Mouse (Mus musculus) lung, postnatal 4 days (tissue): ENCODE measurements around the gene Cib3.

Source experiments
- DNase-seq, 2 experiments: peaks; one replicate each; pipeline ENCODE4 v3.0.0; 2021

Cib3 gene

DNA sequence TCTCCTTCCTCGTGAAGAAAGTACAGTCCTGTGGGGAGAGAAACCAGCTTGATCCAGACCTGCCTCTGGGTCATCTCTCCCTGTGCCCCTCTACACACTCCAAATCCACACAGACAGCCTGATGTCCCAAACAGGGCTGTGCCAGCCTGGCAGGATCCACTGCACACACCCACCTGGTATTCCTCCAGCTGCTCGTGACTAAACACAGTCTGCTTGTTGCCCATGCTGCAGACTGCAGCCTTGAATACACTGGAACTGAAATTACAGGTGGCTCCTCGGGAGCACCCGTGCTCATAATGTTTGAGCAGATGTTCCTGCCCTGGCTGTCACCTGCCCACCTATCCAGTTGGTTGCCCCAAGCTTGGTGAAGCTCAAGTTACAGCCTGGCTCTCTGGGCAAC lies at the start of gene Cib3:
TSS of gene Cib3 (minus strand) at position 87 of the 400 bp plus-strand sequence.
- DNase-seq, result no peak

GRCm38 (mm10) chr8:72261872-72262271 lies 49.2 kb upstream of the Cib3 start:
- peak; percentile 41 to 50 for DNase-seq

- no peak for DNase-seq
Measured at GRCm38 (mm10) chr8:72261431-72261830, 48.8 kb upstream of the Cib3 start.

DNA sequence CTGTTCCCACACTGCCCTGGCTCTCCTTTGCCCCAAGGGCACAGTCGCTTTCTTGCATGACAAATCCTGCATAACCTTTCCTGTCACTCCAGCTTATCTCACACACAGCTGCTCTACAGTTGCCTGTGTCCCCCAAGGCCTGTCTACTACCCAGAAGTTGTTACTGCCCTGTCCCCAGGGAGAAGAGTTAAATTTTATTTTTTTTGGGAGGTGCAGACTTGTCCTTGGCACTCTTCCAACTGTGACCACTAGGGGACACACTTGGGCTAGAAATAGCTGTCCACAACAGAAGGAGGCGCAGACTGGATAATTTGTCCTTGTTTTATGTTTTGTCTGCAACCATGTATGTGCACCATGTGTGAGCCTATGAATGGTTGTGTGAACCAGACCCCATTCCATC lies 48.4 kb upstream of the Cib3 start:
- DNase-seq, result peak in 1 of 2 experiments; percentile 78

DNA sequence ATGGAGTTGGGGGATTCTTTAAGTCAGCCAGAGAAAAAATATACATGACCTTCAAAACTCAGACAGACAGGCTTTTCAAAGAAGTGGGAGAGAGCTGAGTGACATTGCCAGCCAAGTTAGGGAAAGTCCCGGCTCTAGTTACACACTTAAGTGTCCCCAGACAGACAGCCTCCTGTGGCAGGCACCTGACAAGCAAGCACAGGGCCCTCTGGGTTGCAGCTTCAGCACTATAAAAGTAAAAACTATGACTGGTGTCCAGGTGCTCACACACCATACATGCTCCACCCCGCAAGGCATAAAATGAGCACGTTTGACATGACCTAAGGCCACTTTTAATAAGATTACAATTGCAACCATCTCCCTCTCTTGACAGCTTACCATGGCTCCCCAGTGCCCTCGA lies 47.9 kb upstream of the Cib3 start:
- DNase-seq, result no peak

DNA sequence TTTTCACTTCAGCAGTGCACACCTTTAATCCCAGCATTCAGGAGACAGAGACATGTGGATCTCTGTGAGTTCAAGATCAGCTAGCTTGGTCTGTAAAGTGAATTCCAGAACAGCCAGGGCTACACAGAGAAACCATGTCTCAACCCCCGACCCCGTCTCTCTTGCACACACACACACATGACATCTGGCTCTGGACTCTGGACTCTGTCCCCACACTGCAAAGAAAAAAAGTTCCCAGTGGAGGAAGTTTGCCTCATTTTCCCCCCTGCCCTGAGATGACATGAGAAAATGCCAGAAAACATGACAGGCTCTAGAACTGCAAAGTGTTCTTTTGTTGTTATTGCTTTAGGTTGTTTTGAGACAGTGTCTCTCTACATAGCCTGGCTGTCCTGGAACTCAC lies 47.2 kb upstream of the Cib3 start:
- DNase-seq, result no peak

DNA sequence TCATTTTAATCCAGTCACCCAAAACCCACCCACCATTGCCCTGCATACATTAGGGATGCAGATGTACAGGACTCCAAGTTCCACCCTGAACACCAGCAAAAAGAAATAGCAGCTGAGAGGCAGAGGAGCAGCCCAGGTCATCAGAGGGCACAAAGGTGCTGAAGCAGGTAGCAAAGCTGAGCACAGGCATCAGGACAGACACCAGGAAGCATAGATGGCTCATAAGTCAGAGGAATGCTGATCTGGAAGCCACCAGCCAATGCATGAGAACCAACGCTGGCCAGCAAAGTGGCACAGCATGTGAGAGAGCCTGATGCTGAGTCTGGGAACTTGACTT lies 45.2 kb upstream of the Cib3 start:
- no peak for DNase-seq

- DNase-seq, result peak; percentile 40 to 63
Measured at GRCm38 (mm10) chr8:72257171-72257901, 44.7 kb upstream of the Cib3 start.

DNA sequence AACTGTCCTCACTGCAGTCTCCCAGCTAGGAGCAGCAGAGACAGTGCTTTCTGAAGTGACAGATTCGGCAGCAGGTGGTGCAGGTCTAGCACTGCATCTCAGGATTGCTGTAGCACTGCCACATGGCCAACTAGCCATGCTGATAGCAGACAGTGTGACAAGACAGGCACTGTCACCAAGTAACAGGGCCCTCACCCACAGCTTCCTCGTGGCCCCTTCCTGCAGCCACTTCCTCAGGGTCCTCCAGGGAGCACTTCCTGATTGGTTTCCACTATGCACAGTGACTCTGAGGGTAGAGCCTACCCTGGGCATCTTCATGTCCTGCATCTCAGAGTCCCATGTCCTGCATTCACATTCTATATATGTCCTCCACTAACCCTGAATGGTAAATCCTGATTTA lies 32.0 kb upstream of the Cib3 start:
- peak in 1 of 2 experiments; percentile 51 for DNase-seq

- DNase-seq, result no peak
Measured at GRCm38 (mm10) chr8:72242226-72242625, 29.6 kb upstream of the Cib3 start.

DNA sequence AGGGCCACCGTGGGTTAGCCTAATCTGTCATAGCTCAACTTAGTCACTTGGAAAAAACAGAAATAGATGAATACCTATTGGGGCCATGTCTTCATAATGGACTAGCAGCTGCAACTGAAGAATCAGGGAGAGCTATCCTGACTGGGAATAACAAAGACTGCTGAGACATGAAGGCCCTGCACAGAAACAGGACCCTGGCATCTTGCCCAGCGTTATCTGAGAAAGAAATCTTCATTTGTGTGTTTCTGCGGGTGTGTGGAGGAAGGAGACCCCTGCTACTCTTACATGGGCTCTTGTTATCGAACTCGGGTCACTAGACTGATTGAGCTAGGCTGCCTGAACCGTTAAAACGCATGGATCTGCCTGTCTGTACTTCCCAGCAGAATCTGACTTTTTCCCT lies 28.3 kb upstream of the Cib3 start:
- DNase-seq, result no peak

DNA sequence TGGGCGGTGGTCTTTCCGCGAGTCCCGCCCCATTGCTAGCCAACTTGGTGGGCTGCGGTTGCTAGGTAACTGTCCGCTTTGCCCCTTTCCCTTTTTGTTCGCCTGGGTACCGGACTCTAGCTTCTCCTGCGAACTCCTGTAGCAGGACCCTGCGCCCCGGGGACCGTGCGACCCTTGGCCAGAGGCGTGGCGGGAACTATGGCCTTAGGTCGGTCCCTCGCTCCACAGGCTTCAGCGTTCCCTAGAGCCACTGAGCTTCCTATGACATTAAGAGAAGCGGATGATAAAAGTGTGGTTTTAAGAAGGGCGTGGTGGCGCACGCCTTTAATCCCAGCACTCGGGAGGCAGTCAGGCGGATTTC lies 27.7 kb upstream of the Cib3 start:
- DNase-seq, result no peak

- DNase-seq, result peak; percentile 98 to 99
Measured at GRCm38 (mm10) chr8:72239499-72240402, 27.1 kb upstream of the Cib3 start, which contains the start of gene Ap1m1. Gene Ap1m1, plus strand, starts transcription at chr8:72240018.

GRCm38 (mm10) chr8:72222656-72223055 lies 10.0 kb upstream of the Cib3 start:
- DNase-seq, result no peak

GRCm38 (mm10) chr8:72220758-72221157 lies 8.1 kb upstream of the Cib3 start:
- no peak for DNase-seq

DNA sequence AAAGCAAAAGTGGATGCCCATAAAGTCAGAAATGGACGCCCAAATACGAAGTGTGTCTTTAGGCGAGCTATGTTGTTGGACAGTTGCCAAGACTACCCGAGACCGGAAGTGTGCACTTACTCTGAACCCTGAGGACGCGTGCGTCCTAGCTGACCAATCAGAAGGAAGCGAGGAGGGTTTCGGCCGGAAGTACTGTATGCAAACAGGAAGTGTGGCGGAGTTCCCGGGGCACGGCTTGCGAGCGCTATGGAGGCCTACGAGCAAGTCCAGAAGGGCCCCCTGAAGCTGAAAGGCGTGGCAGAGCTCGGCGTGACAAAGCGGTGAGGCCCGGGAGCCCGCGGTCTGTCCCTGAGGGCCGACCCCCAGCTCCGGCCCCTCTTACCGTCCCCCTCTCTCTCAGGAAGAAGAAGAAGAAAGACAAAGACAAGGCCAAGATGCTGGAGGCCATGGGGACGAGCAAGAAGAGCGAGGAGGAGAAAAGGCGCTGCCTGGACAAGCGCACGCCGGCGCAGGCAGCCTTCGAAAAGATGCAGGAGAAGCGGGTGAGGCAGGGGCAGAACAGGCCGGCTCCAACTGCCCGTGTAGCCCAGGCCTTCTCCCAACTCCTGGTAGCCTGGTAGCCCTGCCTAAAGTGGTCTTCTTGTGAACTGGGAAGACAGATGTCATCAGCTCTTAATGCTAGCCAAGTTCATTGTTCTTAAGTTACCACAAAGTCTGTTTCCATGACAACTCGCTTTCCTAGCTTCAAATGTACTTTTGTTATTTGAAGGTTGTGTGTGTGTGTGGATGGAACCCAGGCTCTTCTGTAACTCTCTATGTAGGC lies 7.1 kb upstream of the Cib3 start, which contains the start of gene Fam32a:
TSS of gene Fam32a (plus strand) at position 190 of the 823 bp plus-strand sequence.
- DNase-seq, result peak; percentile 92 to 95

DNA sequence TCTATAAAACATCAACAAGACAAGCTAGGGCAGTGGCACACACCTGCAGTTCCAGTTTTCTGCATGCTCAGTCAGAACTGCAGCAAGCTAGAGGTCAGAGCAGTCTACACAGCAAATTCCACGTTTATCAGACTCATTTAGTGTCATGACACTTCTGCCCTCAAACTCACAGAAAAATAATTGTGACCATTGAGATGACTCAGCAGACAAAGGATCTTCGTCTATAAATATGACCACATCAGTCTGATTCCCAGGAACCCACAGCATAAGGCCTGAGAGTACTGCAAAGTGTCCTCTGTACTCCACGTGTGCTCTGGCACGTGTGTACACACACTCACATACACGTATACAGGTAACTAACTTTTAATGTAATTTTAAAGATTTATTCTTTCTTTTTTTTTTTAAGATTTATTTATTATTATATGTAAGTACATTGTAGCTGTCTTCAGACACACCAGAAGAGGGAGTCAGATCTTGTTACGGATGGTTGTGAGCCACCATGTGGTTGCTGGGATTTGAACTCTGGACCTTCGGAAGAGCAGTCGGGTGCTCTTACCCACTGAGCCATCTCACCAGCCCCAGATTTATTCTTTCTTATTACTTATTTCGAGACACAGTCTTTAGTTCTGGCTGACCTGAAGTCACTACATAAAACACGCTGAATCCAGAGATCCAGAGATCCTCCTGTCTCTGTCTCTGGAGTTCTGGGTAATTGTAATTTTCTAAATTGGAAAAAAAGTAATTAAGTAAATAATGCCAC lies 6.3 kb upstream of the Cib3 start:
- DNase-seq, result no peak

GRCm38 (mm10) chr8:72215871-72216270 lies 3.2 kb upstream of the Cib3 start:
- peak in 1 of 2 experiments; percentile 20 for DNase-seq

DNA sequence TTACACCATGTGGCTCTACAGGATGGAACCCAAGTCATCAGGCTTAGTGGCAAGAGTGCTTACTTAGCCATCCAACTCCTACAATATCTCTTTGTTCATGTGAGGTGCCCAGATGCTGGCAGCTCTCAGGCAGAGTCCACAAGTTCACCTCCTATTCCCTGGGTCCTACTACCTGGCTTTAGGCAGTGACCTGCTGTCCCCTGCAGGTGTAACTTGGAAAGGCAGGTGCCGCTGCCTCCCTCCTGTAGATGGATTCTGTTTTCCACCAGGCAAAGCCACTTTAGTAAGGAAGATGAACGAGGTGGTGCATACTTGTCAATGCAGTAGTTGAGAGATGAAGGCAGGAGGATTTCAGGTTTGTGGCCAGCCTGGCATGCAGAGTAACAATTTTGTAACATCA lies 2.4 kb upstream of the Cib3 start:
- peak; percentile 42 to 59 for DNase-seq

GRCm38 (mm10) chr8:72213536-72213935 lies 899 bp upstream of the Cib3 start, which contains the start of gene Gm11034:
Gene Gm11034, minus strand, starts transcription at chr8:72213636.
- no peak for DNase-seq

GRCm38 (mm10) chr8:72211846-72212245 lies 791 bp downstream of the Cib3 start:
- no peak for DNase-seq

DNA sequence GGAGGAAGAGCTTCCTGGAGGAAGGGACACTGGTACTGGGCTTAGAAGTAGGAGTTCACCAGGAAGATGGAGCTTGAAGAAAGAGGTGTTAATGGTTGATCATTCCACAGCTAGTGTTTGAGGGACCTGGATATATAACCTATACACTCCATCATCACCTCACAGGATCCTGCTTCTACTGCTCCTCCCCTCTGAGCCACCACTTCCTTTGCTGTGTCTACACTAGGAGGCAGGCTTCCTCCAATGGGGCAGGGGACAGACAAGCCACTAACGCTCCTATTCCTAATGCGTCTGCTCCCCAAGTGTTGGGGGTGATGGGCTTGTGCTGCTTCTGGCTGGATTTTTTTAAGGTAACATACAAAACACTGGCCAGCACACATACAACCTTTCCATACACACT lies 1.9 kb downstream of the Cib3 start:
- no peak for DNase-seq
